27 mouse cellular contexts compared by ENCODE assay signal in genomic region chr13:102758021-102758420, GRCm38 (mm10).
"Had no signal": no experiment of that assay in that cellular context is flagged by ENCODE, and none has a peak within 500 bp of the region (broad histone marks: within the 10 kb centered on the region; RNA-seq: fewer than 3 reads in every experiment).

No protein-coding gene starts in this region.

- ATAC-seq: hindbrain, postnatal 0 days; intestine, embryonic 16.5 days had no signal

- H3K4me1 ChIP-seq: hindbrain, embryonic 13.5 days; hindbrain, embryonic 15.5 days; limb, embryonic 12.5 days had no signal

- H3K36me3 ChIP-seq: liver, embryonic 15.5 days had no signal

- H3K27ac ChIP-seq: gastrocnemius, adult 2 months; heart, adult 2 months; heart, embryonic 13.5 days; heart, embryonic 15.5 days; hindbrain, embryonic 13.5 days; hindbrain, embryonic 15.5 days; hindbrain, postnatal 0 days; kidney, embryonic 15.5 days; kidney, postnatal 0 days; left cerebral cortex, adult 2 months; limb, embryonic 10.5 days; limb, embryonic 12.5 days; liver, embryonic 13.5 days; liver, embryonic 15.5 days had no signal

- H3K4me2 ChIP-seq: heart, embryonic 11.5 days; heart, embryonic 13.5 days; heart, embryonic 15.5 days; hindbrain, embryonic 13.5 days; hindbrain, embryonic 15.5 days; kidney, embryonic 15.5 days; limb, embryonic 12.5 days; liver, embryonic 11.5 days; liver, embryonic 13.5 days; liver, embryonic 15.5 days had no signal

- H3K9ac ChIP-seq: heart, embryonic 13.5 days; heart, embryonic 15.5 days; hindbrain, embryonic 13.5 days; hindbrain, embryonic 15.5 days; kidney, embryonic 15.5 days; limb, embryonic 12.5 days; liver, embryonic 13.5 days; liver, embryonic 15.5 days had no signal

- H3K4me3 ChIP-seq: gastrocnemius, adult 2 months; heart, adult 2 months; heart, embryonic 13.5 days; heart, embryonic 15.5 days; hindbrain, embryonic 13.5 days; hindbrain, embryonic 15.5 days; kidney, embryonic 15.5 days; left cerebral cortex, adult 2 months; limb, embryonic 10.5 days; limb, embryonic 12.5 days; liver, embryonic 13.5 days; liver, embryonic 15.5 days had no signal

- H3K27me3 ChIP-seq: heart, embryonic 13.5 days; heart, embryonic 15.5 days; hindbrain, embryonic 13.5 days; hindbrain, embryonic 15.5 days; kidney, embryonic 15.5 days; limb, embryonic 12.5 days; liver, embryonic 13.5 days; liver, embryonic 15.5 days had no signal

- H3K9me3 ChIP-seq: heart, embryonic 13.5 days; heart, embryonic 15.5 days; hindbrain, embryonic 13.5 days; hindbrain, embryonic 15.5 days; kidney, embryonic 15.5 days; limb, embryonic 10.5 days; limb, embryonic 12.5 days; liver, embryonic 13.5 days; liver, embryonic 15.5 days had no signal

- DNase-seq: gastrocnemius, adult 2 months; gastrocnemius, postnatal 10 days; gastrocnemius, postnatal 25 days; heart, adult 2 months; heart, postnatal 14 days; heart, postnatal 36 days; kidney, adult 11 months; kidney, adult 2 months; kidney, adult 9 months; kidney, postnatal 14 days; kidney, postnatal 36 days; liver; liver, embryonic 13.5 days had no signal
